ENCODE assay signal across 29 mouse cellular contexts in genomic region chr14:98123032-98123431, GRCm38 (mm10). TPM values are rescaled to one million over a fixed set of nuclear protein-coding genes. Genes with fewer than 3 reads are reported as not detected.
DNase-seq lines count a peak whose midpoint lies in the region; ATAC-seq and TF ChIP-seq lines count a peak whose summit lies in the region.
"Had no signal": no experiment of that assay in that cellular context is flagged by ENCODE, and none has a peak within 500 bp of the region (broad histone marks: within the 10 kb centered on the region; RNA-seq: fewer than 3 reads in every experiment).

No protein-coding gene starts in this region.

- no peaks in the 10 kb centered on the region for H3K27me3 ChIP-seq in forebrain, embryonic 11.5 days (ENCODE audit: control insufficient read depth, insufficient read depth, low read length)
- no peaks in the 10 kb centered on the region for H3K27me3 ChIP-seq in forebrain, embryonic 10.5 days (ENCODE audit: poor library complexity, severe bottlenecking)
- H3K27me3 ChIP-seq in hindbrain, postnatal 0 days (ENCODE audit: insufficient read depth, low read length), result no peaks in the 10 kb centered on the region
- no peaks in the 10 kb centered on the region for H3K27me3 ChIP-seq in hindbrain, embryonic 10.5 days (ENCODE audit: insufficient read depth, poor library complexity, severe bottlenecking)
- no peaks in the 10 kb centered on the region for H3K27me3 ChIP-seq in forebrain, embryonic 14.5 days (replicated peaks; ENCODE audit: control insufficient read depth, insufficient read depth, low read length)
- H3K27me3 ChIP-seq: embryonic facial prominence, embryonic 12.5 days; heart, embryonic 13.5 days; hindbrain, embryonic 13.5 days; liver, embryonic 12.5 days had no signal

- no peaks in the 10 kb centered on the region; the same call in 1 of the 2 replicates for H3K36me3 ChIP-seq in forebrain, embryonic 11.5 days (ENCODE audit: control insufficient read depth, insufficient read depth, low read length)
- peaks cover 35% of the 10 kb centered on the region for H3K36me3 ChIP-seq in forebrain, embryonic 10.5 days (replicated peaks)
- no peaks in the 10 kb centered on the region for H3K36me3 ChIP-seq in hindbrain, postnatal 0 days (ENCODE audit: insufficient read depth, low read length)
- peaks cover 13% of the 10 kb centered on the region; the same call in 1 of the 2 replicates for H3K36me3 ChIP-seq in hindbrain, embryonic 10.5 days
- no peaks in the 10 kb centered on the region for H3K36me3 ChIP-seq in forebrain, embryonic 14.5 days (ENCODE audit: control insufficient read depth, insufficient read depth, low read length)
- H3K36me3 ChIP-seq: embryonic facial prominence, embryonic 12.5 days; heart, embryonic 13.5 days; hindbrain, embryonic 13.5 days; liver, embryonic 12.5 days had no signal

- H3K9me3 ChIP-seq in forebrain, embryonic 11.5 days (ENCODE audit: control insufficient read depth, low read length), result no peaks in the 10 kb centered on the region
- H3K9me3 ChIP-seq in forebrain, embryonic 10.5 days, result no peaks in the 10 kb centered on the region
- H3K9me3 ChIP-seq in hindbrain, postnatal 0 days (ENCODE audit: low read length), result no peaks in the 10 kb centered on the region
- no peaks in the 10 kb centered on the region for H3K9me3 ChIP-seq in hindbrain, embryonic 10.5 days
- H3K9me3 ChIP-seq in forebrain, embryonic 14.5 days (replicated peaks; ENCODE audit: control insufficient read depth, low read length), result no peaks in the 10 kb centered on the region
- H3K9me3 ChIP-seq: embryonic facial prominence, embryonic 12.5 days; heart, embryonic 13.5 days; hindbrain, embryonic 13.5 days; liver, embryonic 12.5 days had no signal

- no peak for DNase-seq in forebrain, embryonic 11.5 days (ENCODE audit: low spot score)
- DNase-seq in forebrain, embryonic 10.5 days (ENCODE audit: extremely low spot score, low spot score), result no peak
- DNase-seq in hindbrain, postnatal 0 days (ENCODE audit: low spot score), result peak; percentile 8
- no peak for DNase-seq in hindbrain, embryonic 10.5 days (ENCODE audit: low spot score)
- peak; percentile 92 for DNase-seq in forebrain, embryonic 14.5 days (ENCODE audit: low spot score)
- DNase-seq in gastrocnemius, postnatal 36 days, result no peak
- DNase-seq in thymus, postnatal 0 days (ENCODE audit: low spot score), result no peak
- DNase-seq: adrenal gland, postnatal 14 days; cerebellum, adult 18-20 months; embryo, embryonic 11 days; heart, postnatal 36 days; kidney, adult 18-20 months; kidney, postnatal 36 days; left cerebral cortex, postnatal 4 days; liver, postnatal 0 days; lung, postnatal 36 days; right cerebral cortex, postnatal 4 days; thymus, adult 18-20 months; thymus, postnatal 36 days had no signal

- TF ChIP-seq CTCF in hindbrain, postnatal 0 days (IDR thresholded peaks at IDR 0.05; ENCODE audit: low read depth), result no peak

- no peak overlapping the region for H3K27ac ChIP-seq in forebrain, embryonic 11.5 days (ENCODE audit: low read depth, low read length)
- H3K27ac ChIP-seq in forebrain, embryonic 10.5 days, result no peak overlapping the region
- H3K27ac ChIP-seq in hindbrain, postnatal 0 days, result no peak overlapping the region
- no peak overlapping the region for H3K27ac ChIP-seq in hindbrain, embryonic 10.5 days
- H3K27ac ChIP-seq in forebrain, embryonic 14.5 days (ENCODE audit: low read depth, low read length), result no peak overlapping the region
- H3K27ac ChIP-seq: embryonic facial prominence, embryonic 12.5 days; heart, embryonic 13.5 days; hindbrain, embryonic 13.5 days; layer of hippocampus, adult 2 months; liver, embryonic 12.5 days; stomach, postnatal 0 days had no signal

- no peak overlapping the region for H3K4me2 ChIP-seq in forebrain, embryonic 11.5 days (ENCODE audit: low read depth, low read length, severe bottlenecking)
- H3K4me2 ChIP-seq in hindbrain, postnatal 0 days (ENCODE audit: low read depth, low read length), result no peak overlapping the region
- no peak overlapping the region for H3K4me2 ChIP-seq in forebrain, embryonic 14.5 days (ENCODE audit: low read length)
- H3K4me2 ChIP-seq: embryonic facial prominence, embryonic 12.5 days; heart, embryonic 13.5 days; hindbrain, embryonic 13.5 days; liver, embryonic 12.5 days; midbrain, embryonic 11.5 days had no signal

- H3K4me1 ChIP-seq in forebrain, embryonic 11.5 days (replicated peaks; ENCODE audit: control insufficient read depth, insufficient read depth, low read length), result 0 out of 2 replicates have a peak, but pooled peaks cover 2% of the 10 kb centered on the region
- peaks cover 5% of the 10 kb centered on the region; the same call in 1 of the 2 replicates for H3K4me1 ChIP-seq in forebrain, embryonic 10.5 days
- H3K4me1 ChIP-seq in hindbrain, postnatal 0 days (ENCODE audit: insufficient read depth, low read length), result no peaks in the 10 kb centered on the region
- H3K4me1 ChIP-seq in hindbrain, embryonic 10.5 days (replicated peaks), result no peaks in the 10 kb centered on the region
- H3K4me1 ChIP-seq in forebrain, embryonic 14.5 days (ENCODE audit: control insufficient read depth, insufficient read depth, low read length), result peaks cover 6% of the 10 kb centered on the region; the same call in 1 of the 2 replicates
- H3K4me1 ChIP-seq: embryonic facial prominence, embryonic 12.5 days; heart, embryonic 13.5 days; liver, embryonic 12.5 days had no signal

- 41% methylated on average over 1 of the region's 1 CpGs for WGBS in forebrain, embryonic 11.5 days
- 58% methylated on average over 1 of the region's 1 CpGs for WGBS in forebrain, embryonic 10.5 days
- 37% methylated on average over 1 of the region's 1 CpGs for WGBS in hindbrain, postnatal 0 days
- 79% methylated on average over 1 of the region's 1 CpGs for WGBS in hindbrain, embryonic 10.5 days
- WGBS in forebrain, embryonic 14.5 days, result 7% methylated on average over 1 of the region's 1 CpGs

- intact Hi-C loops in gastrocnemius, postnatal 36 days (cut with DNase I), result no loop called here

- H3K9ac ChIP-seq in forebrain, embryonic 11.5 days (ENCODE audit: low read length), result no peak overlapping the region
- no peak overlapping the region for H3K9ac ChIP-seq in hindbrain, postnatal 0 days (replicated peaks; ENCODE audit: low read length)
- no peak overlapping the region for H3K9ac ChIP-seq in forebrain, embryonic 14.5 days (ENCODE audit: low read length)
- H3K9ac ChIP-seq: embryonic facial prominence, embryonic 12.5 days; heart, embryonic 13.5 days; hindbrain, embryonic 13.5 days; liver, embryonic 12.5 days; liver, postnatal 0 days had no signal

- H3K4me3 ChIP-seq in forebrain, embryonic 11.5 days (ENCODE audit: low read depth, low read length), result no peak overlapping the region
- H3K4me3 ChIP-seq in forebrain, embryonic 10.5 days, result no peak overlapping the region
- H3K4me3 ChIP-seq in hindbrain, postnatal 0 days (ENCODE audit: low read length), result no peak overlapping the region
- no peak overlapping the region for H3K4me3 ChIP-seq in hindbrain, embryonic 10.5 days
- no peak overlapping the region for H3K4me3 ChIP-seq in forebrain, embryonic 14.5 days (ENCODE audit: low read depth, low read length)
- H3K4me3 ChIP-seq: embryonic facial prominence, embryonic 12.5 days; heart, embryonic 13.5 days; hindbrain, embryonic 13.5 days; layer of hippocampus, adult 2 months; liver, embryonic 12.5 days had no signal

- peak; percentile 69 for ATAC-seq in forebrain, embryonic 11.5 days (replicated peaks; ENCODE audit: low FRiP score)
- ATAC-seq in hindbrain, postnatal 0 days, result no peak
- ATAC-seq in forebrain, embryonic 14.5 days, result peak; percentile 95
- ATAC-seq: inflammation-experienced regulatory T-cells, adult 6 months; liver, embryonic 12.5 days; liver, postnatal 0 days; midbrain, embryonic 16.5 days had no signal

RNA-seq across cellular contexts. Expression of gene Dach1, which starts 46.5 kb away (rescaled TPM):
- polyA plus RNA-seq in forebrain, embryonic 11.5 days (2014; fragmentation: Nextera tagmentation; extraction: Ambion mirVana), result 21.7 and 25.3 TPM in 2 replicates
- 14.8 and 15.4 TPM in 2 replicates for polyA plus RNA-seq in forebrain, embryonic 10.5 days (2016; fragmentation: Nextera tagmentation; extraction: Ambion mirVana)
- 23.8 and 26.7 TPM in 2 replicates for total RNA-seq in hindbrain, postnatal 0 days (2014; rRNA removed)
- polyA plus RNA-seq in hindbrain, postnatal 0 days (2015; fragmentation: Nextera tagmentation; extraction: Ambion mirVana), result 14.7 and 14.8 TPM in 2 replicates
- polyA plus RNA-seq in hindbrain, embryonic 10.5 days (2016; fragmentation: Nextera tagmentation; extraction: Ambion mirVana), result 16.2 and 19.0 TPM in 2 replicates
- 10.8 and 11.0 TPM in 2 replicates for polyA plus RNA-seq in forebrain, embryonic 14.5 days (2014; fragmentation: Nextera tagmentation; extraction: Ambion mirVana)
- total RNA-seq in gastrocnemius, postnatal 36 days (2021), result 1 to 10 TPM; 1.7 to 3.9 TPM
- polyA plus RNA-seq in thymus, postnatal 0 days (2015; fragmentation: Nextera tagmentation; extraction: Ambion mirVana), result 0.26 and 0.38 TPM in 2 replicates
- total RNA-seq: MEL had no signal
- polyA plus RNA-seq: inflammation-experienced regulatory T-cells, adult 6 months had no signal

Comparison
In these comparisons a context has a peak if more than half of its experiments do, and no peak if none do; other contexts are left out.
1. DNase-seq: peak in hindbrain, postnatal 0 days (single experiment) and forebrain, embryonic 14.5 days (single experiment); none in forebrain, embryonic 11.5 days (single experiment), forebrain, embryonic 10.5 days (single experiment), hindbrain, embryonic 10.5 days (single experiment), gastrocnemius, postnatal 36 days (0 of 2) and thymus, postnatal 0 days (single experiment).